Mouse (Mus musculus): ENCODE results near the gene Nrxn1. TPM values are rescaled to one million over a fixed set of nuclear protein-coding genes. Genes with fewer than 3 reads are reported as not detected.

Nrxn1 gene
- polyA plus RNA-seq, 1 experiment from 2014 or later, result 2.0 TPM

DNA sequence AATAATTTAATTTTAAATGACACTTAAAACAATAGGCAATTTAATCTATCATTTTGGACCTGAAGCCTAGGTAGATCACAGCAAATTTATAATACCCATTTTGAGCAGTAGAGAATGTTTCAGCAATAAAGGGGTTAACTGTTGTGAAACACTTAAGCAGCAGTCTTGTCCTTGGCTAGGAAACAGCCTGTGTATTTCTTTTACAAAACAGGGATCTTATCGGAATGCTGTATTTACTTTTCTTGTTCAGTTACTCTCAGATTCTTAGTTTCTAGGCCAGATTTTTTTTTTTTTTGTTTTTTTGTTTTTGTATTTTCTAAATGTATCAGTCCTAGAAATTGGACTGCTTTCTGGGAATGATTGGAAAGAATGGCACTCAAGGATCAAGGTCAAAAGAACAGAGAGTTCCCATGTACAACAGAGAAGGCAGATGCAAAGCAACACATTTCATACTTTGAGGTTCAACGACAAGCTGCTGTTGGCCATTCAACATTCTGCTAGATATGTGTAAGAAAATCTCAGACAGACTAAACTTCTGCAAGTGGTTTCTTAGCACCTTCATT, 67.7 kb downstream of the Nrxn1 start:
- no peak for ATAC-seq (ENCODE audit: insufficient number of reproducible peaks, insufficient read depth, low FRiP score, low read depth)
- Histone ChIP-seq H3K9ac (ENCODE audit: low read length) (no peak overlapping the region), H3K9me3 (ENCODE audit: control insufficient read depth, low read length) (no peaks in the 10 kb centered on the region)

DNA sequence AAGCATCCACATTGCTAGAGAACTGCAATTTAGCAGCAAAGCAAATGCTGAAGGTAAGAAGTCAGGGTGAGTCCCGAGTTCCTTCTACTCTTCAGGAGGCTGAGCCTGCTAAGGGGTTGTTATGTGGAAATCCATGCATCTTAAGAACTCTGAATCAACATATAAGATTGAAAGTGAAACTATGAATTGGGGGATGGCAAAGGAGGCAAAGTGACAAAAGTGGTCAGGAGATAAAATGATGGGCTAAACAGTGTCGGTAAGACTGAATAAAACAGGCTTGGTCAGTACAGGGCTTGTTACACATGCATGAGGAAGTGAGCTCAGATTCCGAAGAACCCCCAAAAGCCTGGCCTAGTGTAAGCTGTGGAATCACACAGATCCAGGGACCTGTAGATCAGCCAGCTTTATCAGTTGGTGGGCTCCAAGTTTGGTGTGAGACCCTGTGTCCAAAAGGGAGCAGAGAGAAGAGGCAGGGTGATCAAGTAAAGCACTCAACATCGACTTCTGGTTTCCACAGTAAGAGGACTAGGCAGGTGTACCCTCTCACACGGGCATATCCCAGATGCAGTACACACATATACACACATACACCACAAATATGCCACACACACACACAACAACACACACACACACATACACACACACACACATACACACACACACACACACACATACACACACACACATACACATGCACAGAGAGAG, 85.3 kb downstream of the Nrxn1 start:
- Histone ChIP-seq H3K27ac (replicated peaks in 1 of 2; ENCODE audit: control insufficient read depth in 1 of 2, insufficient read depth in 1 of 2, low read depth in 2 of 2, low read length in 2 of 2) (no peak overlapping the region), H3K4me1 (ENCODE audit: control insufficient read depth in 2 of 2, insufficient read depth in 2 of 2, low read length in 2 of 2) (no peaks in the 10 kb centered on the region), H3K4me2 (ENCODE audit: low read length) (no peak overlapping the region), H3K27me3 (ENCODE audit: control insufficient read depth, insufficient read depth, low read length) (no peaks in the 10 kb centered on the region), H3K36me3 (ENCODE audit: control insufficient read depth, insufficient read depth, low read length) (no peaks in the 10 kb centered on the region), H3K4me3 (ENCODE audit: control insufficient read depth in 1 of 2, insufficient read depth in 1 of 2, low read depth in 1 of 2, low read length in 2 of 2) (no peak overlapping the region), H3K9ac (ENCODE audit: low read length) (no peak overlapping the region), H3K9me3 (ENCODE audit: control insufficient read depth, low read length) (no peaks in the 10 kb centered on the region)
- 72% methylated on average over 5 of the region's 5 CpGs for WGBS
- ATAC-seq (ENCODE audit: insufficient number of reproducible peaks, insufficient read depth, low FRiP score, low read depth), result no peak

More for the DNA sequence above, 67.7 kb downstream of the Nrxn1 start:
- WGBS, result 52% methylated on average over 2 of the region's 2 CpGs
- no peak overlapping the region for H3K27ac ChIP-seq (replicated peaks in 1 of 2; ENCODE audit: control insufficient read depth in 1 of 2, insufficient read depth in 1 of 2, low read depth in 2 of 2, low read length in 2 of 2)
- no peaks in the 10 kb centered on the region for H3K36me3 ChIP-seq (ENCODE audit: control insufficient read depth, insufficient read depth, low read length)
- H3K4me2 ChIP-seq (ENCODE audit: low read length), result no peak overlapping the region
- no peaks in the 10 kb centered on the region for H3K4me1 ChIP-seq (ENCODE audit: control insufficient read depth in 2 of 2, insufficient read depth in 2 of 2, low read length in 2 of 2)
- H3K4me3 ChIP-seq (ENCODE audit: control insufficient read depth in 1 of 2, insufficient read depth in 1 of 2, low read depth in 1 of 2, low read length in 2 of 2), result no peak overlapping the region
- no peaks in the 10 kb centered on the region for H3K27me3 ChIP-seq (ENCODE audit: control insufficient read depth, insufficient read depth, low read length)

- H3K4me1 ChIP-seq (ENCODE audit: control insufficient read depth in 2 of 2, insufficient read depth in 2 of 2, low read length in 2 of 2), result no peaks in the 10 kb centered on the region
- no peaks in the 10 kb centered on the region for H3K27me3 ChIP-seq (ENCODE audit: control insufficient read depth, insufficient read depth, low read length)
- no peaks in the 10 kb centered on the region for H3K36me3 ChIP-seq (ENCODE audit: control insufficient read depth, insufficient read depth, low read length)
- no peak for ATAC-seq (ENCODE audit: insufficient number of reproducible peaks, insufficient read depth, low FRiP score, low read depth)
- no peak overlapping the region for H3K4me2 ChIP-seq (ENCODE audit: low read length)
- H3K9ac ChIP-seq (ENCODE audit: low read length), result no peak overlapping the region
- no peak overlapping the region for H3K27ac ChIP-seq (replicated peaks in 1 of 2; ENCODE audit: control insufficient read depth in 1 of 2, insufficient read depth in 1 of 2, low read depth in 2 of 2, low read length in 2 of 2)
- H3K4me3 ChIP-seq (ENCODE audit: control insufficient read depth in 1 of 2, insufficient read depth in 1 of 2, low read depth in 1 of 2, low read length in 2 of 2), result no peak overlapping the region
- no peaks in the 10 kb centered on the region for H3K9me3 ChIP-seq (ENCODE audit: control insufficient read depth, low read length)
These were observed 92.5 kb downstream of the Nrxn1 start for GRCm38 (mm10) chr17:91000389-91000788.

- H3K27ac ChIP-seq (replicated peaks in 1 of 2; ENCODE audit: control insufficient read depth in 1 of 2, insufficient read depth in 1 of 2, low read depth in 2 of 2, low read length in 2 of 2), result no peak overlapping the region
- no peaks in the 10 kb centered on the region for H3K9me3 ChIP-seq (ENCODE audit: control insufficient read depth, low read length)
- no peaks in the 10 kb centered on the region for H3K27me3 ChIP-seq (ENCODE audit: control insufficient read depth, insufficient read depth, low read length)
- no peak overlapping the region for H3K4me3 ChIP-seq (ENCODE audit: control insufficient read depth in 1 of 2, insufficient read depth in 1 of 2, low read depth in 1 of 2, low read length in 2 of 2)
- 73% methylated on average over 4 of the region's 4 CpGs for WGBS
- H3K4me1 ChIP-seq (ENCODE audit: control insufficient read depth in 2 of 2, insufficient read depth in 2 of 2, low read length in 2 of 2), result no peaks in the 10 kb centered on the region
- ATAC-seq (ENCODE audit: insufficient number of reproducible peaks, insufficient read depth, low FRiP score, low read depth), result no peak
- no peaks in the 10 kb centered on the region for H3K36me3 ChIP-seq (ENCODE audit: control insufficient read depth, insufficient read depth, low read length)
- H3K4me2 ChIP-seq (ENCODE audit: low read length), result no peak overlapping the region
- no peak overlapping the region for H3K9ac ChIP-seq (ENCODE audit: low read length)
These were observed 93.2 kb downstream of the Nrxn1 start for GRCm38 (mm10) chr17:90999667-91000154.

DNA sequence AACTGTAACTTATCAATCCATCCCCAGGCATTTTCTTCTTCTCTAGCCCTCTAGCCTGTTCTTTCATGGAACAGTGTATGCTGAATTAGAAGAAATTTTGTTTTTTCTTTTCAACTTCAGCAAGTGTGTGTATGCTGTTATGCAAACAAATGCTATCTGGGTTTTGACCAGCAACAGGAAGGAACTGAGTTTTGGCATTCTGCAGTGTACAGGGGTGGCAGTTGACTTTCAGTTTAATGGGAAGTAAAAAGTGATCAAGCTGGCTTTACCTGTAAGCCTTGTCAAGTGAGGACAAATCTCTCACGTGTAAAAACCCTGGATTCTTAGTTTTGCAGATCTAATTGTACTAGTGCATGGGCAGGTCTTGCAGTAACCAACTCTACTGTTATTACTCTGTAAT, 95.2 kb downstream of the Nrxn1 start:
- H3K36me3 ChIP-seq (ENCODE audit: control insufficient read depth, insufficient read depth, low read length), result no peaks in the 10 kb centered on the region
- WGBS, result 49% methylated on average over 1 of the region's 1 CpGs
- no peaks in the 10 kb centered on the region for H3K4me1 ChIP-seq (ENCODE audit: control insufficient read depth in 2 of 2, insufficient read depth in 2 of 2, low read length in 2 of 2)
- H3K4me2 ChIP-seq (ENCODE audit: low read length), result no peak overlapping the region
- no peak for ATAC-seq (ENCODE audit: insufficient number of reproducible peaks, insufficient read depth, low FRiP score, low read depth)
- no peak overlapping the region for H3K9ac ChIP-seq (ENCODE audit: low read length)
- H3K4me3 ChIP-seq (ENCODE audit: control insufficient read depth in 1 of 2, insufficient read depth in 1 of 2, low read depth in 1 of 2, low read length in 2 of 2), result no peak overlapping the region
- no peak overlapping the region for H3K27ac ChIP-seq (replicated peaks in 1 of 2; ENCODE audit: control insufficient read depth in 1 of 2, insufficient read depth in 1 of 2, low read depth in 2 of 2, low read length in 2 of 2)
- no peaks in the 10 kb centered on the region for H3K27me3 ChIP-seq (ENCODE audit: control insufficient read depth, insufficient read depth, low read length)
- H3K9me3 ChIP-seq (ENCODE audit: control insufficient read depth, low read length), result no peaks in the 10 kb centered on the region

GRCm38 (mm10) chr17:90995436-90995835, 97.4 kb downstream of the Nrxn1 start:
- Histone ChIP-seq H3K36me3 (ENCODE audit: control insufficient read depth, insufficient read depth, low read length) (no peaks in the 10 kb centered on the region), H3K4me3 (ENCODE audit: control insufficient read depth in 1 of 2, insufficient read depth in 1 of 2, low read depth in 1 of 2, low read length in 2 of 2) (no peak overlapping the region), H3K4me1 (ENCODE audit: control insufficient read depth in 2 of 2, insufficient read depth in 2 of 2, low read length in 2 of 2) (no peaks in the 10 kb centered on the region), H3K4me2 (ENCODE audit: low read length) (no peak overlapping the region), H3K9me3 (ENCODE audit: control insufficient read depth, low read length) (no peaks in the 10 kb centered on the region), H3K27ac (replicated peaks in 1 of 2; ENCODE audit: control insufficient read depth in 1 of 2, insufficient read depth in 1 of 2, low read depth in 2 of 2, low read length in 2 of 2) (no peak overlapping the region), H3K9ac (ENCODE audit: low read length) (no peak overlapping the region), H3K27me3 (ENCODE audit: control insufficient read depth, insufficient read depth, low read length) (no peaks in the 10 kb centered on the region)
- 16% methylated on average over 1 of the region's 1 CpGs for WGBS
- ATAC-seq (ENCODE audit: insufficient number of reproducible peaks, insufficient read depth, low FRiP score, low read depth), result no peak

DNA sequence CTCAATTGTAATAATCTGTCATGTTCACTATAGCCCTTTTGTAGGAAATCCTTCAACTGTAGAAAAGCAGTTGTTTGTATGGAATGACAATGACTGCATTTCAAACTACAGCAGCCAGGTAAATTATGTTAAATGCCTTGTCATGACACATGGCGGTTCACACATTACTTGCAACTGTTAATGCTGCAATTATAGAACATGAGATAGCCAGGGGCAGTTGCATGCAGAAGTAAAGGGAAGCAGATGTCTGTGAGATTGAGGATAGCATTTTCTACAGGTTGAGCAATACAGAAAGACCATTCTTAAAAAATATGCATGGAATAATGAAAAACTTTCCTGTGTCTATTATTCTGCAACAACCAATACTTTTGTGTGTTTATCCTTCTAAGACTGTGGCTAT, 98.6 kb downstream of the Nrxn1 start:
- 80% methylated on average over 1 of the region's 1 CpGs for WGBS
- Histone ChIP-seq H3K9me3 (ENCODE audit: control insufficient read depth, low read length) (no peaks in the 10 kb centered on the region), H3K9ac (ENCODE audit: low read length) (no peak overlapping the region), H3K27me3 (ENCODE audit: control insufficient read depth, insufficient read depth, low read length) (no peaks in the 10 kb centered on the region), H3K4me3 (ENCODE audit: control insufficient read depth in 1 of 2, insufficient read depth in 1 of 2, low read depth in 1 of 2, low read length in 2 of 2) (no peak overlapping the region), H3K4me1 (ENCODE audit: control insufficient read depth in 2 of 2, insufficient read depth in 2 of 2, low read length in 2 of 2) (no peaks in the 10 kb centered on the region), H3K27ac (replicated peaks in 1 of 2; ENCODE audit: control insufficient read depth in 1 of 2, insufficient read depth in 1 of 2, low read depth in 2 of 2, low read length in 2 of 2) (no peak overlapping the region), H3K36me3 (ENCODE audit: control insufficient read depth, insufficient read depth, low read length) (no peaks in the 10 kb centered on the region), H3K4me2 (ENCODE audit: low read length) (no peak overlapping the region)
- ATAC-seq (ENCODE audit: insufficient number of reproducible peaks, insufficient read depth, low FRiP score, low read depth), result no peak

DNA sequence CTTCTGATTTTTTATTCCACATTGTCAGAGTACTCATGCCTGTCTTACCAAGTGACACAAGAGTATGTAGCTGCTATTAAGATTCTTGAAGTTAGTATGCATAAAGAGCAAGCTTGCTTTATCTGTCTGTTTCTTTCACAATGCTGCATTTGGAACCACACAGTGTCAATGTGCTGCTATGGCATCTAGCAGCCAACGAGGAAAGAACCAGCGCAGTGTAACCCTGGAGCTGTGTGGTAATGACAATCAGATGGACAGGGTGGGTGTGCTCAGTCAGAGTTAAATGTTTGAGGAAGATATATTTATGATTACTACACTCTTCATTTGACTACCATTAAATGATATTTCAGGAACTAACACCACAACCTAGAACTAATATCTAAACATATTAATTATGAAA, 102.1 kb downstream of the Nrxn1 start:
- Histone ChIP-seq H3K36me3 (ENCODE audit: control insufficient read depth, insufficient read depth, low read length) (no peaks in the 10 kb centered on the region), H3K9ac (ENCODE audit: low read length) (no peak overlapping the region), H3K4me3 (ENCODE audit: control insufficient read depth in 1 of 2, insufficient read depth in 1 of 2, low read depth in 1 of 2, low read length in 2 of 2) (no peak overlapping the region), H3K27me3 (ENCODE audit: control insufficient read depth, insufficient read depth, low read length) (no peaks in the 10 kb centered on the region), H3K4me2 (ENCODE audit: low read length) (no peak overlapping the region), H3K9me3 (ENCODE audit: control insufficient read depth, low read length) (no peaks in the 10 kb centered on the region), H3K27ac (replicated peaks in 1 of 2; ENCODE audit: control insufficient read depth in 1 of 2, insufficient read depth in 1 of 2, low read depth in 2 of 2, low read length in 2 of 2) (no peak overlapping the region), H3K4me1 (ENCODE audit: control insufficient read depth in 2 of 2, insufficient read depth in 2 of 2, low read length in 2 of 2) (no peaks in the 10 kb centered on the region)
- 84% methylated on average over 2 of the region's 2 CpGs for WGBS
- no peak for ATAC-seq (ENCODE audit: insufficient number of reproducible peaks, insufficient read depth, low FRiP score, low read depth)

All from heart, embryonic 14.5 days (tissue).